Mouse (Mus musculus) limb, embryonic 11.5 days (tissue): Measurements from ENCODE around the gene Fkbp8. TPM values are rescaled to one million over a fixed set of nuclear protein-coding genes. Genes with fewer than 3 reads are reported as not detected.

ENCODE experiments used
- ATAC-seq: fragments of 200-750 bp; cut with Nextera tagmentation; 2 replicates; pipeline ENCODE4 v1.8.0; 2017; ENCODE audit warnings: low read depth; ENCODE audit not compliant: insufficient number of reproducible peaks, low FRiP score, low TSS enrichment
- DNase-seq: peaks from one replicate; pipeline ENCODE4 v3.0.0-alpha.2; 2015; ENCODE audit warnings: low spot score
- H3K27ac ChIP-seq: fragments of 300-500 bp; sonication (generic); replicated peaks from 2 replicates; pipeline ENCODE4 v1.5.1; 2014; ENCODE audit warnings: low read depth, mild to moderate bottlenecking, low read length
- H3K27me3 ChIP-seq: fragments of 300-500 bp; sonication (generic); 2 replicates; pipeline ENCODE4 v1.6.1; 2014; ENCODE audit warnings: mild to moderate bottlenecking, low read length, mixed read lengths; ENCODE audit not compliant: control insufficient read depth, insufficient read depth
- H3K36me3 ChIP-seq: fragments of 300-500 bp; sonication (generic); 2 replicates; pipeline ENCODE4 v1.6.1; 2014; ENCODE audit warnings: mild to moderate bottlenecking, low read length, moderate library complexity, mixed read lengths; ENCODE audit not compliant: control insufficient read depth, insufficient read depth
- H3K4me1 ChIP-seq: fragments of 300-500 bp; sonication (generic); 2 replicates; pipeline ENCODE4 v1.6.1; 2014; ENCODE audit warnings: low read length, mixed read lengths; ENCODE audit not compliant: control insufficient read depth, insufficient read depth
- H3K4me2 ChIP-seq: fragments of 300-500 bp; sonication (generic); 2 replicates; pipeline ENCODE4 v1.6.1; 2014; ENCODE audit warnings: low read depth, mild to moderate bottlenecking, moderate library complexity; ENCODE audit not compliant: severe bottlenecking
- H3K4me3 ChIP-seq: fragments of 300-500 bp; sonication (generic); 2 replicates; pipeline ENCODE4 v1.5.1; 2014; ENCODE audit warnings: low read depth, low read length
- H3K9ac ChIP-seq: fragments of 300-500 bp; sonication (generic); 2 replicates; pipeline ENCODE4 v1.6.1; 2014; ENCODE audit warnings: mild to moderate bottlenecking, low read length
- H3K9me3 ChIP-seq: fragments of 300-500 bp; sonication (generic); 2 replicates; pipeline ENCODE4 v1.6.1; 2016; ENCODE audit warnings: low read length; ENCODE audit not compliant: control insufficient read depth
- WGBS: fragments of 180-500 bp; shearing (Covaris S2); extraction: QIAGEN DNeasy Blood & Tissue Kit; methylation state at CpG from one replicate; pipeline ENCODE4 v1.1.7; 2014; 5-methylcytosine and 5-hydroxymethylcytosine counted together
- polyA plus RNA-seq: library from polyadenylated mRNA; unstranded; fragments of >200 nt; fragmentation: Nextera tagmentation; extraction: Ambion mirVana; gene quantifications from 2 replicates; pipeline ENCODE4 v1.2.1, GENCODE M21; 2014

Fkbp8 gene
- polyA plus RNA-seq, 1 experiment from 2014 or later, result 233 TPM

GRCm38 (mm10) chr8:70489576-70489975, 37.9 kb upstream of the Fkbp8 start:
- WGBS, result under 1% methylated on average over 38 of the region's 41 CpGs
- Histone ChIP-seq H3K27me3 (peaks cover 32% of the 10 kb centered on the region), H3K4me2 (peak overlapping the region; percentile 57), H3K36me3 (no peaks in the 10 kb centered on the region), H3K27ac (peak overlapping the region; percentile 68), H3K9me3 (no peaks in the 10 kb centered on the region), H3K9ac (peak overlapping the region; percentile 27), H3K4me3 (peak overlapping the region; percentile 3), H3K4me1 (peaks cover 83% of the 10 kb centered on the region)
- no peak for ATAC-seq
- peak; percentile 62 for DNase-seq

GRCm38 (mm10) chr8:70490061-70490879, 37.3 kb upstream of the Fkbp8 start:
- Histone ChIP-seq H3K27me3 (peaks cover 37% of the 10 kb centered on the region), H3K4me2 (peak overlapping the region; percentile 57; the same call in 1 of the 2 replicates), H3K9ac (peak overlapping the region; percentile 27; the same call in 1 of the 2 replicates), H3K4me1 (peaks cover 90% of the 10 kb centered on the region), H3K4me3 (peak overlapping the region; percentile 3; the same call in 1 of the 2 replicates), H3K36me3 (no peaks in the 10 kb centered on the region), H3K9me3 (no peaks in the 10 kb centered on the region), H3K27ac (peak overlapping the region; percentile 73)
- WGBS, result 4% methylated on average over 10 of the region's 10 CpGs
- ATAC-seq (no peak), DNase-seq (peak; percentile 50)

- DNase-seq (peak; percentile 71), ATAC-seq (no peak)
- Histone ChIP-seq H3K36me3 (no peaks in the 10 kb centered on the region), H3K4me3 (no peak overlapping the region), H3K9ac (0 out of 2 replicates have a peak overlapping the region, but pooled peaks have one; percentile 23), H3K9me3 (no peaks in the 10 kb centered on the region), H3K4me1 (peaks cover 90% of the 10 kb centered on the region), H3K4me2 (peak overlapping the region; percentile 57; the same call in 1 of the 2 replicates), H3K27me3 (peaks cover 39% of the 10 kb centered on the region), H3K27ac (peak overlapping the region; percentile 73)
- 4% methylated on average over 20 of the region's 20 CpGs for WGBS
Observed at GRCm38 (mm10) chr8:70490880-70491495, 36.5 kb upstream of the Fkbp8 start.

GRCm38 (mm10) chr8:70492664-70493640, 34.6 kb upstream of the Fkbp8 start, which contains the start of gene Crlf1:
TSS of gene Crlf1 (plus strand) at chr8:70493158.
- under 1% methylated on average over 65 of the region's 93 CpGs for WGBS

GRCm38 (mm10) chr8:70493692-70494415, 33.7 kb upstream of the Fkbp8 start:
- Histone ChIP-seq H3K4me2 (peak overlapping the region; percentile 94), H3K4me1 (peaks cover 64% of the 10 kb centered on the region), H3K9me3 (no peaks in the 10 kb centered on the region), H3K36me3 (no peaks in the 10 kb centered on the region), H3K9ac (peak overlapping the region; percentile 75), H3K4me3 (peak overlapping the region; percentile 72), H3K27ac (peak overlapping the region; percentile 56), H3K27me3 (peaks cover 37% of the 10 kb centered on the region)
- ATAC-seq (no peak), DNase-seq (peak; percentile 64)
- WGBS, result 1% methylated on average over 47 of the region's 47 CpGs

More at GRCm38 (mm10) chr8:70492664-70493640, 34.6 kb upstream of the Fkbp8 start, which contains the start of gene Crlf1:
- no peak for ATAC-seq
- H3K27me3 ChIP-seq, result peaks cover 37% of the 10 kb centered on the region
- peak within 1 kb of the TSS; percentile 94 for H3K4me2 ChIP-seq
- peaks cover 73% of the 10 kb centered on the region for H3K4me1 ChIP-seq
- H3K9ac ChIP-seq, result peak within 1 kb of the TSS; percentile 75
- H3K9me3 ChIP-seq, result no peaks in the 10 kb centered on the region
- H3K27ac ChIP-seq, result peak within 1 kb of the TSS; percentile 56
- peak; percentile 65 for DNase-seq
- no peaks in the 10 kb centered on the region for H3K36me3 ChIP-seq
- peak within 1 kb of the TSS; percentile 72 for H3K4me3 ChIP-seq

- ATAC-seq, result no peak
- WGBS, result 1% methylated on average over 28 of the region's 28 CpGs
- peaks cover 58% of the 10 kb centered on the region for H3K4me1 ChIP-seq
- H3K4me2 ChIP-seq, result peak overlapping the region; percentile 94
- H3K27me3 ChIP-seq, result peaks cover 37% of the 10 kb centered on the region
- DNase-seq, result peak; percentile 69
- H3K27ac ChIP-seq, result peak overlapping the region; percentile 69; the same call in 1 of the 2 replicates
- no peaks in the 10 kb centered on the region for H3K36me3 ChIP-seq
- H3K9ac ChIP-seq, result peak overlapping the region; percentile 75
- H3K4me3 ChIP-seq, result peak overlapping the region; percentile 72
- H3K9me3 ChIP-seq, result no peaks in the 10 kb centered on the region
Observed at GRCm38 (mm10) chr8:70494416-70494945, 33.0 kb upstream of the Fkbp8 start.

- Histone ChIP-seq H3K9ac (peak overlapping the region; percentile 75), H3K4me2 (peak overlapping the region; percentile 94), H3K27ac (peak overlapping the region; percentile 69), H3K36me3 (no peaks in the 10 kb centered on the region), H3K9me3 (no peaks in the 10 kb centered on the region), H3K27me3 (peaks cover 37% of the 10 kb centered on the region), H3K4me1 (peaks cover 51% of the 10 kb centered on the region), H3K4me3 (peak overlapping the region; percentile 72)
- no peak for ATAC-seq
- DNase-seq, result peak; percentile 52
- 1% methylated on average over 21 of the region's 21 CpGs for WGBS
Observed at GRCm38 (mm10) chr8:70495001-70495770, 32.3 kb upstream of the Fkbp8 start.
